Mouse (Mus musculus): ENCODE measurements around the gene Hist3h2ba.

The Hist3h2ba gene

DNA sequence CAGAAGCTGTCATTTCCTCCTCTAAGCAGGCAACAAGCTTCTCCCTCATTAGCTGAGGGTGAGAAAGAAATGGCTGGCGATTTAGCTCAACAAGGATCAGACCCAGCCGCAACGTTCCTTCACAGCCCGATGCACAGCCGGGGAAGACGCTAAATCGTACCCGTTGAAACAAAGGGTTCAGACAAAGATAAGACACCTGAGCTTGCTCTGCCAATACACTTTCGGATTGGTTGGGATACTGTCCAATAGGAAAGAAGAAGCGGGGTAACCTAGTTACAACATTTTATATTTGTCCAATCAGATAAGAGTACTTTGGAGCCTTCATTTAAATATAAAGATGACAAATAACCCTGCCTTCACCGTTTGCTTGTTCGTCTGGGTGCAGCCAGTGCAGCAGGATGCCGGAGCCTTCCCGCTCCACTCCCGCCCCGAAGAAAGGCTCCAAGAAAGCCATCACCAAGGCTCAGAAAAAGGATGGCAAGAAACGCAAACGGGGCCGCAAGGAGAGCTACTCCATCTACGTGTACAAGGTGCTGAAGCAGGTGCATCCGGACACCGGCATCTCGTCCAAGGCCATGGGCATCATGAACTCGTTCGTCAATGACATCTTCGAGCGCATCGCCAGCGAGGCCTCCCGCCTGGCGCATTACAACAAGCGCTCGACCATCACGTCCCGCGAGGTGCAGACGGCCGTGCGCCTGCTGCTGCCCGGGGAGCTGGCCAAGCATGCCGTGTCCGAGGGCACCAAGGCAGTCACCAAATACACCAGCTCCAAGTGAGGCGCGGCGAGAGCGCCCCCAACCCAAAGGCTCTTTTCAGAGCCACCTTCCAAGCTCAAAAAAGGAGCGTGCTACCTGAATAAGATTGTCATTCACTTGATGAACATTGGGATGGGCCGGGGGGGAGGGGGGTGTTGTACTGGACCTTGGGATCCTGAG is at the start of gene Hist3h2ba:
Hist3h2ba (plus strand) TSS at position 379 of the 938 bp plus-strand sequence.
- in situ Hi-C loops (cut with MboI; ENCODE audit: low sequenced_read_pairs) = no loop called here

GRCm38 (mm10) chr11:58901080-58901479 is 47.6 kb upstream of the Hist3h2ba start:
- in situ Hi-C loops (cut with MboI; ENCODE audit: low sequenced_read_pairs) = no loop called here

DNA sequence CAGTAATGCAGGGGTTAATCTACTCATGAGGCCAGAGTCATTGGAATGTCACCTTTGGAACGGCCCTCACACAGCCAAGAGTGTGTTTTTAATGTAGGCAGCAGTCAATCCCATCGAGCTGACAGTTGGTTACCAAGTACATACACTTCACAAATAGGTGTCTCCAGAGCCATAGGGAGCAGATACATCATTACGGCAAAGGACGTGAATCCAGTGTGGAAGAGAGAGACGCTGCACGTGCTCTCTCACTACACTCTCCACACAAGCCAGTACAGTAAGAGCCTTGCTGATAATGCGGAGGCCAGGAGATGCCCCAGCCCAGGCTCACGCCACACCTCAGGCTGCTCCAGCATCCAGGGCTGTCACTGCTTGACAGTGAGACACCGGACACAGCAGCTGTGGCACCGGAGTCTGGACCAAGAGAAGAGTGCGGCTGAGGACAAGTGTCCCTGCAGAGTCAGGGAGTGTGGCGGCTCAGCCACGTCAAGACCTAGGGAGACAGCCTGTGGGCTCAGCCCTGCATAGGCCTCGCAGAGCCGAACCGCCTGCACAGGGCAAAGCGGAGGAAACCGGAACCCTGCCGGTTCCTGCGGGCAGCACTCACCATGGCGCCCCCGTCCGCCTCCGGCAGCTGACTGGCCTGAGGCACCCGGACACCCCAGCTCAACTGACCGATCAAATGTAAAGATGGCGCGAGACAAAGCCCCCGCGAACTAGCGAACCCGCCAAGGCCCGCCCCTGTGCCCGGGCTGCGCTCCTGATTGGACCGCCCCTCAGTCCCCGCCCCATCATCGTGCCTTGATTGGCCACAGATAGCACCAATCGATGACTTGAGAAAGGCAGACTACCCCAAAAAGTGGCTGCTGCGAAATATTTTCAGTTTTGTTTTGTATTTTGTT is 45.0 kb upstream of the Hist3h2ba start, which contains the start of gene Zfp39:
Zfp39 (minus strand) TSS at position 715 of the 899 bp plus-strand sequence.
- in situ Hi-C loops (cut with MboI; ENCODE audit: low sequenced_read_pairs) = no loop called here

- in situ Hi-C loops (cut with MboI; ENCODE audit: low sequenced_read_pairs) = no loop called here
Measured at GRCm38 (mm10) chr11:58904410-58904718, 44.4 kb upstream of the Hist3h2ba start.

DNA sequence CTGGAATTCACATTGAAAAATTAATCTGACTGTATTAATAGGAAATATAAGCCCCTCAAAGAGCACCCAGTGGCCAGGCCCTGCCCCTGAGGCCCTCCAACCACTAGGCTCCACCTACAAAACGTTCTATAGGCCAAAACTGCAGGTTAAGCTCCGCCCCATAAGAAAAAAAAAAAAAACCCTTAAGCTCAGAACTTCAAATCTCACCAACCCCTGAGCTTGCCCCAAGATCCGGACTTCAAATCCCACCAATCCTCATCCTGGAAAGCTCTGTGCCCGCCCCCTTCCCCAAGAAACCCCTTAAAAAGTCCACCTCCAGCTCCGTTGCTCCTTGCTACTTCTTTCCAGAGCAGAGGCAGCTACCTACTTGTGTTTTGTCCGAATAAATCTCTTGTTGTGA is 43.9 kb upstream of the Hist3h2ba start:
- in situ Hi-C loops (cut with MboI; ENCODE audit: low sequenced_read_pairs) = no loop called here

DNA sequence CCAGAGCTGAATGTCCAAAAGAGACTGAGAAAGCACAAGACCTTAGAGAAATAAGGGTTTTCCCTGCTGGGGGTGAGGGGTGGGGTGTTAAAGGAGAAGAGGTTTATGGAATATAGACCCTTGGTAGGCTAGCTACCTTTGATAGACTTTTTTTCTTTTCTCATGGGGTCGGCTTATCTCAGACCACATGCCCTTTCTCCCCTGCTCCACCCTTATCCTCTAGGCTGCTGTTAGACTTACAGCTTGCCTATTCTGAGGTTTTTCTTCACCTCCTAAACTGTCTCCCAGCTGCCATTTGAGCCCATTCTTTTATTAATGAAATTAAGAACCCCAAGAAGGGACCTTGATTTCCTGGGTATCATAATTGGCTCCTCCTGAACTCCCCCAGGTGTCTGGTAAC is 34.9 kb upstream of the Hist3h2ba start:
- in situ Hi-C loops (cut with MboI; ENCODE audit: low sequenced_read_pairs) = no loop called here

DNA sequence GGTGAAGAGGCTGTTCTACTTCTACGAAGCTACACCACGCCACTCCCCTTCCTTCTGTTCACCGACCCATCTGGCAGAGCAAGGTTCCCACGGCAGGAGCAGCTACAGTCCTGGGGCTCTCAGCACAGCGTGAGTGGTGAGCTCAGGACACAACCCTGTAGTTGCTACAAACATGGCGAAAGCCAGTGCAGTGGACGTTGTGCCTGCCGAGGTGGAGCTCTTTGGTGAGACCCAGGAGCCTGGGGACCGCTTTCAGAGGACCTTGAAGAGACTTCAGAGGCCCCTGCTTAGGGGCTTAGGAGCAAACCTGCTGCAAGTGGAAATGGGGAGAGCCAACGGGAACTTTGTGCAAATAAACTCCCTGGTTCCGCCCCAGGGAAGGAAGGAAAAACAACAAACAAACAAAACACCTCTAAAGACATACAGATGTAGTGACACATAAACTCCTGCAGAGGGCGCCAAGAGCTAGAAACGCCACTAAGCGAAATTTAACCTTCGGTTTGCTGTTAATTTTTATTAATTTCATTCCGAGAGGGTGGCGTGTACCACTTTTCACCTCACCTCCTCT is 34.2 kb upstream of the Hist3h2ba start:
- in situ Hi-C loops (cut with MboI; ENCODE audit: low sequenced_read_pairs) = no loop called here

GRCm38 (mm10) chr11:58916879-58917744 is 31.6 kb upstream of the Hist3h2ba start:
- in situ Hi-C loops (cut with MboI; ENCODE audit: low sequenced_read_pairs) = no loop called here

DNA sequence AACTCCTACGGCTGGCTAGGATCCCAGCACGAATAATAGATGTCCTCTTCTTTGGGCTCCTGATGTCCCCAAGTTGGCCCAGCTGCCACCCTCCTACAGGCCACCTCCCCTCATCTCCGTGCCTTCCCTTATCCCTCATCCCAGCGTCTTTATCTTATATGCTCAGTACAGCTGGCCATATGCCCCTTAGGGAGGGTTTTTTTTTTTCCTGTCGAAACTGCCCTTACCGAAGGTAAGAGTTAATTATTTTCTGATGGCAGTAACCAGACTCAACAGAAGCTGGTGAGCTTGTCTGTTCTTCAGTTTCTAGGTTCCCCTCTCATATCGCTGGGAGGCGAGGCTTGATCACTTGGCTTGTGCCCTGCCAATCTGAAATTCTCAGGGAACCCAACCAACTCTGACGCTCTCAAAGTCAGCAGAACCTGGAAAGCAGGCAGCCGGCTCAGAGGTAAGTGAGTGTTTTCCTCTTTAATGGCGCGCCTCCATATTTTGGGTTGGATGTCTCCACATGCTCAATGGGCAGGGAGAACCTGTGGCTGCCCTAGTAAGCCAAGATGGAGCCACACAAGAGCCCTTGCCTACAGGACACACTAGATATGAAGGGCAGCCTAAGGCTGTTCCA is 30.9 kb upstream of the Hist3h2ba start, which contains the start of gene Btnl10:
Btnl10 (plus strand) TSS at position 164 of the 622 bp plus-strand sequence.
- in situ Hi-C loops (cut with MboI; ENCODE audit: low sequenced_read_pairs) = no loop called here

- in situ Hi-C loops (cut with MboI; ENCODE audit: low sequenced_read_pairs) = no loop called here
Measured at GRCm38 (mm10) chr11:58918759-58919158, 30.0 kb upstream of the Hist3h2ba start.

DNA sequence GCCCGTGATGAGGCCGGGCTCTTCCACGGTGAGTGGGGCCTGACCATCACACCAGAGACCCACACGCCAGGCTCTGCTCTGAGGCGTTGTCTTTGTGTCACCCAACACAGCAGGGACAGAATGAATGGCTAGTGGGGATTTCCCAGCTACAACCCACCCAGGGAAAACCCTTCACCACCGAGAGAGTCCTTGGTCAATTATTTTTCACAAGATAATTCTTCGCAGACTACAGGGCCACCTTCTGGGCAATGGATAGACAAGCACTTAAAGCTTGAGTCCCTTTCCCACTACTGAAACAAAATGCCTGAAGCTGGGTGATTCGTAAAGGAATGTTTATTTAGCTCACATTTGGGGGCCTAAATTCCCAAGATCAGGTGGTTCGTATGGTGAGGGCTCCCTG is 26.3 kb upstream of the Hist3h2ba start:
- in situ Hi-C loops (cut with MboI; ENCODE audit: low sequenced_read_pairs) = no loop called here

- in situ Hi-C loops (cut with MboI; ENCODE audit: low sequenced_read_pairs) = no loop called here
Measured at GRCm38 (mm10) chr11:58926651-58927050, 22.1 kb upstream of the Hist3h2ba start.

GRCm38 (mm10) chr11:58927053-58927452 is 21.7 kb upstream of the Hist3h2ba start:
- in situ Hi-C loops (cut with MboI; ENCODE audit: low sequenced_read_pairs) = no loop called here

- in situ Hi-C loops (cut with MboI; ENCODE audit: low sequenced_read_pairs) = no loop called here
Measured at GRCm38 (mm10) chr11:58927790-58928651, 20.7 kb upstream of the Hist3h2ba start.

- in situ Hi-C loops (cut with MboI; ENCODE audit: low sequenced_read_pairs) = no loop called here
Measured at GRCm38 (mm10) chr11:58929055-58929454, 19.7 kb upstream of the Hist3h2ba start.

DNA sequence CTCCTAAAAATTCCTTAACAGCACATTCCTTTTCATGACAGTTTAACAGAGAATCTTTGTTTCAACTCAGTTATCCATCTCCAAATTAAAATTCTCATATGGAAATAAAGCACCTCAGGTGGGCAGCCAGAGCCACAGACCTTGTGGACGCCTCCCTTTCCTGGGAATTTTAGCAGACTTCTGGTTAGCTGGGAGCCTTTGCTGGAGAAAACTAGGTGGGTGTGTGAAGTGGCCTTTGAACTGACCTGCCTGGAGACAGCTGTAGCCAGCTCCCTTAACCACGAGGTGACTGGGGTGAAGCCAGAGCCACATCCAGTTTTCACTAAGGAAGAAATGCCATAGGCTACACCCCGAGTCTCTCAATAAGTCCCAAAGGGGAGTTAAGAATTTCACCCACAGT is 19.1 kb upstream of the Hist3h2ba start:
- in situ Hi-C loops (cut with MboI; ENCODE audit: low sequenced_read_pairs) = no loop called here

GRCm38 (mm10) chr11:58930254-58930653 is 18.5 kb upstream of the Hist3h2ba start:
- in situ Hi-C loops (cut with MboI; ENCODE audit: low sequenced_read_pairs) = no loop called here

DNA sequence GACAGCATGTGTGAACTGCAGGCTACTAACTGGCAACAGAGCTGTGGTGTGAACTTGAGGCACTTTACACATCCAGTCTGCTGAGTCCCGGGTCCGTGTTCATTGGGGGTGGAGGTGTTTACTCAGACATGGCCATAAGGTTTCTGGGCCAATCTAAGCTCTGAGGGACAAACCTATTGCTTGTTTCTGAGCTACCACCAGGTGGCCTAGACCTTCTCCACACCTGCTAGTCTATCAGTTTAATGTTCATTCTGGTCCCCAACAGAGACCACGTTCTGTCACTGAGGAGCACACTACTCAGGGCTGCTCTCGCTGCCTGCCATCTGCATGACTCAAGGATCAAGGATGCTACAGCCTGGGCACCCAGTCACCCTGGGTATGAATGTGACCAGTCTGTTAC is 17.1 kb upstream of the Hist3h2ba start:
- in situ Hi-C loops (cut with MboI; ENCODE audit: low sequenced_read_pairs) = no loop called here

DNA sequence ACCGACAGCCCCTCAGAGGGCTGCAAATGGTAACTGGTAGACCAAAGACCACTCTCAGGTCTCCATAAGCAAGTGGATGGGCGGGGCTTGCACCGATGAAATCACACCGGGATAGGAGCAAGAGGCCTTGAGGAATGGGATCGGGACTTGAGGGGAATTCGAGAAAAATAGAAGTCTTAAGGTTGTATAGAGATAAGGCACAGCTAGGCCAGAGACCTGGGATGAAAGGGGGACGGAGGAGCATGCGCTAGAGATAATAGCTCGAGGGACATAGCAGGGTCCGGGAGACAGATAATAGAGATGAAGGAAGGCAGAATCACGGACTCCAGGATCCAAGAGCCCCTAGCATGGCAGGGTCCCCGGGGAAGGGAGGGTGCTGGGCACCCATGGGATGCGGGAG is 10.8 kb upstream of the Hist3h2ba start:
- in situ Hi-C loops (cut with MboI; ENCODE audit: low sequenced_read_pairs) = no loop called here
